Mouse (Mus musculus) ES-E14 (cell line): Measurements from ENCODE around the gene Rtel1.

Experiments used
- CHD2 ChIP-seq: IDR thresholded peaks from 2 replicates; pipeline ENCODE4 v1.6.1; 2014; ENCODE audit warnings: mild to moderate bottlenecking, low read depth, low read length, inconsistent platforms
- MAFK ChIP-seq: IDR thresholded peaks from 2 replicates; pipeline ENCODE4 v1.6.1; 2014; ENCODE audit warnings: mild to moderate bottlenecking, low read depth, low read length, inconsistent platforms; ENCODE audit not compliant: insufficient read depth
- ZC3H11A ChIP-seq: IDR thresholded peaks from 2 replicates; pipeline ENCODE4 v1.6.1; 2012; ENCODE audit warnings: low read depth, mild to moderate bottlenecking, inconsistent platforms, low read length, borderline replicate concordance

DNA sequence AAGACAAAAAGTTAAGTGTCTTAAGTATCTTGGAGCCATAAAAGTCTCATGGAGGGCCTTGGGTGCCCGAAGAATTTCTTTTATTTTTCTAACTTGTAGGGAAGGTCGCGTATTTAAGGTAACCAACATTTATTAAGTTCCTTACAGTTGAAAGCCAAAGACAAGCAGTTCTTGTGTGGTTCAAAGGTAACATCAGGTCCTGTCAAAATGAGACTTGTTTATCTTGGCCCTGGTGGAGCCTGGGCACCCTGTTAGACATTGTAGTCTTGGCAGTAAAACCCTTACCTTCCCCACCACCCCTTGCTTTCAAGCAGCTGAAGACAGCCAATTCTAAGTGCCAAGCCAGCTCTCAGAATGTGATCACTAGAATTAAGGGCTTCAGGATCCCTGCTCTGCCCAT is 30.8 kb upstream of the Rtel1 start:
- no peak for TF ChIP-seq MAFK
- TF ChIP-seq ZC3H11A: no peak
- no peak for TF ChIP-seq CHD2
